Mouse (Mus musculus): ENCODE data around the gene Brd1. TPM values are rescaled to one million over a fixed set of nuclear protein-coding genes. Genes with fewer than 3 reads are reported as not detected.

The Brd1 gene
- total RNA-seq, 2 experiments from 2014 or later: 52.5 to 60.6 TPM

GRCm38 (mm10) chr15:88694033-88694432 lies 40.0 kb downstream of the Brd1 start:
- no peak for TF ChIP-seq CTCF (conservative IDR thresholded peaks at IDR 0.05)
- DNase-seq (ENCODE audit: low spot score in 2 of 2): no peak
- no peak overlapping the region for H3K27ac ChIP-seq
- H3K4me3 ChIP-seq: no peak overlapping the region

GRCm38 (mm10) chr15:88692720-88693119 lies 41.3 kb downstream of the Brd1 start:
- no peak overlapping the region for H3K4me3 ChIP-seq
- H3K27ac ChIP-seq: no peak overlapping the region
- DNase-seq (ENCODE audit: low spot score in 2 of 2): no peak
- no peak for TF ChIP-seq CTCF (conservative IDR thresholded peaks at IDR 0.05)

- Histone ChIP-seq H3K27ac (no peak overlapping the region), H3K4me3 (no peak overlapping the region)
- no peak for DNase-seq (ENCODE audit: low spot score in 2 of 2)
- TF ChIP-seq CTCF (conservative IDR thresholded peaks at IDR 0.05): no peak
These were observed 42.9 kb downstream of the Brd1 start for GRCm38 (mm10) chr15:88691129-88691528.

- no peak for TF ChIP-seq CTCF (conservative IDR thresholded peaks at IDR 0.05)
- DNase-seq (ENCODE audit: low spot score in 2 of 2): no peak
These were observed 45.9 kb downstream of the Brd1 start for GRCm38 (mm10) chr15:88688120-88688519.

GRCm38 (mm10) chr15:88686725-88687124 lies 47.3 kb downstream of the Brd1 start:
- Histone ChIP-seq H3K4me3 (no peak overlapping the region), H3K27ac (no peak overlapping the region)
- no peak for TF ChIP-seq CTCF (conservative IDR thresholded peaks at IDR 0.05)
- no peak for DNase-seq (ENCODE audit: low spot score in 2 of 2)

More at GRCm38 (mm10) chr15:88688120-88688519, 45.9 kb downstream of the Brd1 start:
- Histone ChIP-seq H3K27ac (peak overlapping the region; percentile 23; the same call in 1 of the 2 replicates), H3K4me3 (no peak overlapping the region)

GRCm38 (mm10) chr15:88684039-88684438 lies 50.0 kb downstream of the Brd1 start:
- Histone ChIP-seq H3K4me3 (no peak overlapping the region), H3K27ac (no peak overlapping the region)
- no peak for DNase-seq (ENCODE audit: low spot score in 2 of 2)
- TF ChIP-seq CTCF (conservative IDR thresholded peaks at IDR 0.05): no peak

GRCm38 (mm10) chr15:88680931-88681330 lies 53.1 kb downstream of the Brd1 start:
- DNase-seq (ENCODE audit: low spot score in 2 of 2): no peak
- no peak for TF ChIP-seq CTCF (conservative IDR thresholded peaks at IDR 0.05)
- Histone ChIP-seq H3K4me3 (no peak overlapping the region), H3K27ac (no peak overlapping the region)

- H3K4me3 ChIP-seq: no peak overlapping the region
- peak in 1 of 2 experiments; percentile 46 for DNase-seq (ENCODE audit: low spot score in 2 of 2)
- TF ChIP-seq CTCF (conservative IDR thresholded peaks at IDR 0.05): peak; percentile 18; the same call in 1 of the 2 replicates
These were observed 56.5 kb downstream of the Brd1 start for GRCm38 (mm10) chr15:88677568-88677967.

GRCm38 (mm10) chr15:88675998-88676397 lies 58.0 kb downstream of the Brd1 start:
- no peak overlapping the region for H3K4me3 ChIP-seq
- no peak for TF ChIP-seq CTCF (conservative IDR thresholded peaks at IDR 0.05)
- DNase-seq (ENCODE audit: low spot score in 2 of 2): no peak
- no peak overlapping the region for H3K27ac ChIP-seq

More at GRCm38 (mm10) chr15:88677568-88677967, 56.5 kb downstream of the Brd1 start:
- peak overlapping the region; percentile 49; the same call in 1 of the 2 replicates for H3K27ac ChIP-seq

GRCm38 (mm10) chr15:88668693-88669092 lies 65.3 kb downstream of the Brd1 start:
- no peak for DNase-seq (ENCODE audit: low spot score in 2 of 2)
- Histone ChIP-seq H3K27ac (no peak overlapping the region), H3K4me3 (no peak overlapping the region)
- no peak for TF ChIP-seq CTCF (conservative IDR thresholded peaks at IDR 0.05)

GRCm38 (mm10) chr15:88667653-88668052 lies 66.4 kb downstream of the Brd1 start:
- no peak for TF ChIP-seq CTCF (conservative IDR thresholded peaks at IDR 0.05)
- DNase-seq (ENCODE audit: low spot score in 2 of 2): peak in 1 of 2 experiments; percentile 34
- Histone ChIP-seq H3K4me3 (no peak overlapping the region), H3K27ac (no peak overlapping the region)

- DNase-seq (ENCODE audit: low spot score in 2 of 2): no peak
- no peak overlapping the region for H3K4me3 ChIP-seq
- TF ChIP-seq CTCF (conservative IDR thresholded peaks at IDR 0.05): no peak
- H3K27ac ChIP-seq: no peak overlapping the region
These were observed 68.2 kb downstream of the Brd1 start for GRCm38 (mm10) chr15:88665846-88666245.

- TF ChIP-seq CTCF (conservative IDR thresholded peaks at IDR 0.05): no peak
- DNase-seq (ENCODE audit: low spot score in 2 of 2): no peak
- Histone ChIP-seq H3K4me3 (no peak overlapping the region), H3K27ac (no peak overlapping the region)
These were observed 71.0 kb downstream of the Brd1 start for GRCm38 (mm10) chr15:88663041-88663440.

GRCm38 (mm10) chr15:88662111-88662850 lies 71.8 kb downstream of the Brd1 start:
- peak; percentile 91 for TF ChIP-seq CTCF (conservative IDR thresholded peaks at IDR 0.05)
- DNase-seq (ENCODE audit: low spot score in 2 of 2): peak in 1 of 2 experiments; percentile 59
- H3K27ac ChIP-seq: no peak overlapping the region
- no peak overlapping the region for H3K4me3 ChIP-seq
